Mouse (Mus musculus) small intestine, adult 2 months (tissue): ENCODE measurements around the gene Dctn3.
"Not testable (repeated sequence)": the region's sequence is repeated elsewhere in the genome, so short reads cannot be mapped to it uniquely, and the experiment has no call there.

ENCODE experiments used
- CTCF ChIP-seq: fragments of 200-500 bp; IDR thresholded peaks from 2 replicates; pipeline ENCODE4 v1.5.1; 2012; ENCODE audit warnings: low read depth, mild to moderate bottlenecking, control low read depth, inconsistent platforms, low read length, moderate library complexity, mixed read lengths; ENCODE audit not compliant: insufficient replicate concordance, insufficient read length; ENCODE audit errors: extremely low read depth
- POLR2A ChIP-seq: fragments of 200-500 bp; IDR thresholded peaks from 2 replicates; pipeline ENCODE4 v1.6.1; 2012; ENCODE audit warnings: low read depth, mild to moderate bottlenecking, control low read depth, inconsistent platforms, low read length, moderate library complexity

DNA sequence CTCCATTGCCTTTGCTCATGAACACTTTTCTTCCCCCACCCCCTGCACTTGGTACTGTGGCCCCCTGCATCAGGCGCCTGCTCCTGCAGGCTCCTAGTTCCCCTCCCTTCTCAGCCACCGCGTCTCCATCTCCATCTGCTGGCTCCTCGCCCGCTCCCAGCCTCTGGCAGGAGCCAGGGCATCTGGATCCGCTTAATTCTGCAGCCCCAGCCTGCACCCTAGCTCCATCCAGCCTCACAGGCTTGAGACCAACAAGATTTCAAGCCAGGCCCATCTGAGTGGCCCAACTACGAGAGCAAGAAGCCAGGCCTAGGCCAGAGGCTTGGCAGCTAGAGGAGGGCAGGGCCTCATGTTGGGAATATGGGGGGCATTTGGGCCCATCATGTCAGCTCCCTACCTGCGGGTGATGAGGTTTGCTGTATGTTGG is 39.7 kb upstream of the Dctn3 start:
- not testable (repeated sequence) for TF ChIP-seq CTCF, POLR2A
